Mouse (Mus musculus) embryo, embryonic 10 days (tissue): ENCODE results near the gene Rps29.
"Not testable (repeated sequence)": the region's sequence is repeated elsewhere in the genome, so short reads cannot be mapped to it uniquely, and the experiment has no call there.

Experiments
- DNase-seq: peaks from one replicate; pipeline ENCODE4 v3.0.0-alpha.2; 2015; ENCODE audit warnings: low spot score

Rps29 gene

DNA sequence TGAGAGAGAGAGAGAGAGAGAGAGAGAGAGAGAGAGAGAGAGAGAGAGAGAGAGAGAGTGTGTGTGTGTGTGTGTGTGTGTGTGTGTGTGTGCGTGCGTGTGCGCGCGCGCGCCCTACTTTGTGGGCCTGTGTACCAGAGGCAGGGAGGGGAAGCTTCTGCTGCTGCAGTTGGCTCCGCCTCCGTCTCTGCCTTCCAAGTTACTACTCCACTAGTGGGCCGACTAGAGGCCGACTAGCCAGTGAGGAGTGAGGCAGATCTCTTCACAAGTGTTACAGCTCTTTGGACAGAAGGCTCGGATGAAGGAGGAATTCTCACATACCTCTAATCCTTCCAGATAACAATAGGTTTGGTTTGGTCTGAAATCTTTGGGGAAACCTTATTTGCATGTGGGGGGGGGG is 20.4 kb upstream of the Rps29 start:
- DNase-seq, result peak; percentile 3

- peak; percentile 2 for DNase-seq
Measured at GRCm38 (mm10) chr12:69177526-69177925, 18.5 kb upstream of the Rps29 start.

GRCm38 (mm10) chr12:69175975-69176374 is 17.0 kb upstream of the Rps29 start:
- no peak for DNase-seq

DNA sequence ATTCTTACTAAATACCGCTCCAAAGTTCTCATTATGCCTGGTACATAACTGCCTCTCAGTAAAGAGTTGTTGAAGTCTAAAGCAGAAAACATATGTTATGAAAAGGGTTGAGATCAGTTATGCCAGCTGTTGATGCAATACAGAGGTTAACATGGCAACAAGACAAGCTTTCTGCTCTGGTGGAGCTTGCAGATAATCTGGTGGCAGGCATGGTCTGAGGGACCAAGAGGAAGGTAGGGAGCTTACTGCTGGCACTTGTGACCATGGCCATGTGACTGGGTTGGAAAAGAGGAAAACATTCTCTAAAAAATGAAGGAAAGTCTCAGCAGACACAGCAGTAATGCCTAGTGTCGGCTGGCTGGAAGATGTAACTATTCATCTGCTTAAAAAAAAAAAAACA is 12.3 kb upstream of the Rps29 start:
- no peak for DNase-seq

- DNase-seq, result peak; percentile 91
Measured at GRCm38 (mm10) chr12:69168461-69169106, 9.6 kb upstream of the Rps29 start, which contains the start of gene Lrr1. Gene Lrr1 (plus strand): TSS chr12:69168814.

GRCm38 (mm10) chr12:69167656-69168460 is 8.9 kb upstream of the Rps29 start:
- no peak for DNase-seq

- not testable (repeated sequence) for DNase-seq
Measured at GRCm38 (mm10) chr12:69166861-69167581, 8.0 kb upstream of the Rps29 start.

DNA sequence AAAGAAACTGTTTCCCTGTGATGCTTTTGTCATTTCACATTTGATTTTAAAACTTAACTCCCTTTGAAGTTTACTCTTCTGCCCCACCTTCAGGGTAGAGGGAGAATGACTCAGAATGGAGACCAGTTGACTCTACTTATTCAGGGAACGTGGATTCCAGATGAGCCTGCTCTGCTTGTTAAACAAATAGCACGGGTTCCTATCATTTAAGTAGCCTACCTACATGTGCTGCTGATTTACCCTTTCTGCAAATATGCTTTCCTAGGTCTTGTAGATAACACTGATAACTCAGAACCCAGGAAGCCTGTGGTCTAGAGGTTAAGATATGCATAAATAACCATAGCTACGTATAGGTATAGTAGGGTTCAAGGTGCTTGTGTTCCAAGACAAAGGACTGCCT is 5.9 kb upstream of the Rps29 start:
- no peak for DNase-seq

- not testable (repeated sequence) for DNase-seq
Measured at GRCm38 (mm10) chr12:69163586-69163985, 4.6 kb upstream of the Rps29 start.

DNA sequence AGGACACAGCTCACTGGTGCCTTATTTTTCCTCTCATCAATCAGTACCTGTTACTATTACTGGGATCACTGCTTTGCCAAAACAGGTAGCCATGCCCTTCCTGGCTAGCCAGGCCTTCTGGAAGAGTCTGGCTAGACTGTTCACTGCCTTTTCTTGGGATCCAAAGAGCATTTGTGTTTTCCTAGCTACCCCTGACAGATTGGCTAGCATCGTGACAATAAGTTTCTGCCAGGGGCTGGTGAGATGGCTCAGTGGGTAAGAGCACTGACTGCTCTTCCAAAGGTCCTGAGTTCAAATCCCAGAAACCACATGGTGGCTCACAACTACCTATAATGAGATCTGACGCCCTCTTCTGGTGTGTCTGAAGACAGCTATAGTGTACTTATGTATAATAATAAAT is 1.7 kb upstream of the Rps29 start:
- not testable (repeated sequence) for DNase-seq

DNA sequence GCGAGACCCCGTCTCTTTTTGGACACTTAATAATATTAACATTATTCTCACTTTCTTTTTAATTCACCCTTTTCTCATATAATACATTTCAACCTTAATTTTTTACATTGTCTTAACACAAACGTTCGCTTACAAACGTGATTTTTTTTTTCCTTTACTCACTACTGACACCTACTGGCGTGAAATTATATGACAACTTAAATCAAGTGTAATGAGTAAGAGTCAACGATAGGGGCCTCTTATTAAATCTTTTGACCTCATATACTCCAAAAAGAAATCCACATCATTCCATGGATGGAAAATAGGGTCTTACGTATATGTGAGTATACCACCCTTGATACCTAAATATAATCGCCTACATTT is 573 bp upstream of the Rps29 start:
- DNase-seq, result peak; percentile 43

DNA sequence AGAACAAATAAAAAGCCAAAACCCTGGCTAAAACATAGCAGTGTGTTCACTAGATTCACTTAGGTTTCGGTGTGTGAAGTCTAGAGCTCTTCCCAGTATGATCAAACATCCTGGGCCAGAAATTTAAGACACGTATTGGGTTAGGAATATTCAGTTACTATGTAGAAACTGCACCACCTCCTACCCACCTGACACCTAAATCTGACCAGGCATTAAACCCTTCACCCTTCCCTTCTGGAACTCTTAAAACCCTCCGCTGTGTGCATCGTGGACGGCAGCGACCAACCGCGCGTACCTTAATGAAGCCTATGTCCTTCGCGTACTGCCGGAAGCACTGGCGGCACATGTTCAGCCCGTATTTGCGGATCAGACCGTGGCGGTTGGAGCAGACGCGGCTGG is 621 bp downstream of the Rps29 start:
- peak; percentile 39 for DNase-seq

GRCm38 (mm10) chr12:69157107-69157506 is 1.9 kb downstream of the Rps29 start:
- DNase-seq, result no peak

- DNase-seq, result no peak
Measured at GRCm38 (mm10) chr12:69156436-69156835, 2.5 kb downstream of the Rps29 start.

DNA sequence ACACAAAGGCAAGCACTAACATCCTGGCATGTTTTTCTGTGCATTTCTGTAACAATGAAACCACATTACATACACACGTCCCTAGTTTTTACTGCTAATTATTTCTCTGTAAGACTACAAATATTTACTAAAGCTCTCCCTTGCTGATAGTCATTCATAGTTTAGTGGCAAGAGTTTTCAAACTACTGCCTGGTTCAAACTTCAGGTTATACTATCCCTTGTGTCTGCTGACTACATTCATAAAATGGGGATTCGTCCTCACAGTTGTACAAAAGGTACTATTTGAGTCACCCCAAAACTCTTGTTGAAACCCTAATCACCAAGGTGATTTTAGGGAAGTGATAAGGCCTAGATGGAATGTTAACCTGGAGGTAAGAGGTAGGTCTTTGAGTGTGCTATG is 3.1 kb downstream of the Rps29 start:
- no peak for DNase-seq

DNA sequence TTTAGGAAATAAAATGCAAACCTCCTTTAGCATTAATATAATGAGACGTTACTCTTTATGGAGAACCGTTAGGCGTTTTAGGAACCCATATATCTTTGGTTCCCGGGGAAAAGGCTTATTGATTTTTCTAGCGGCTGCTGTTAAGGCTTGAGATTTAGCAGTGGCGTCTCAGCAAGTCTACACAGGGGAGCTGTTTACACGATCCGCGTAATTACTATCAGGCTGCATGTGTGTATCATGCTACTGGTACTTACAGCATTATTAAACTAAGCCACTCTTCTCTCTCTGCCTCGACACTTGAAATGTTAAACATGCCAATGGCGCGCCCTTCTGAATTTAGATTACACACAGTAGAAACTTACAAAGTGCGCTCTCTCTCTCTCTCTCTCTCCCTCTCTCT is 8.9 kb downstream of the Rps29 start:
- no peak for DNase-seq

GRCm38 (mm10) chr12:69147166-69147735 is 11.7 kb downstream of the Rps29 start:
- no peak for DNase-seq

- DNase-seq, result no peak
Measured at GRCm38 (mm10) chr12:69143460-69143859, 15.5 kb downstream of the Rps29 start.

GRCm38 (mm10) chr12:69139841-69140240 is 19.1 kb downstream of the Rps29 start:
- no peak for DNase-seq

DNA sequence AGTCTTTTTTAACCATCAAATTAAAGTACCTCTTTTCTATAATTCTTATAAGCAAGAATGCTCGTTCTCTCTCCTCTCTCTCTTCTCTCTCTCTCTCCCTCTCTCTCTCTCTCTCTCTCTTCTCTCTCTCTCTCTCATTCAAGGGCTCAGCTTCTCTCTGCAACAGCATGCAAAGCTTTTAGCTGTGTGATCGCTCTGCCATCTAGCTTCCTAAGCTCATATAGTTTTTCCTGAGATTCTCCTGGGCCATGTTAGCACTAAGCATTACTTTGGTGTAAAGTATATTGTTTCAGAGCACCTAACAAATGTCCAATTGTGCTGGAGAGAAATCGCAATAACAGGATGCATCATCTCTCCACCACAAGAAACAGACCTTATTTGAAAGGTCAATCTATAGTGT is 19.8 kb downstream of the Rps29 start:
- DNase-seq, result no peak

DNA sequence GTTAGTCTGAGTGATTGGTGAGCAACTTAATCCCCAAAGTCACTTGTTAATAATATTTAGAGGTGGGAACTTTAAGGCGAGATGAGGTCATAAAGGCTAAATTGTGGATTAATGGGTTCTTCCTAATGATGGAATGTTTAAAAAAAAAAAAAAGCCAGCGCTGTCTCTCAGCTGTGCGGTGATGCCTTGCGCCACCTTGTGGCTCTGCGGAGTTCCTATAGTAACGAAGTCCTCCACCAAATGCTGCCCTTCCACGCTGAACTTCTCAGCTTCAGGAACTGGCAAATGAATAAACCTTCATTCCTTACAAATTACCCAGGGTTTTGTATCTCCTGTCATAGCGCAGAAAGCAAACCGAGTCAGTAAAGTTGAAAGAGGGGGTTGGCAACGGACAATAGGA is 27.0 kb downstream of the Rps29 start:
- DNase-seq, result peak; percentile 75

- DNase-seq, result no peak
Measured at GRCm38 (mm10) chr12:69131267-69131666, 27.7 kb downstream of the Rps29 start.

DNA sequence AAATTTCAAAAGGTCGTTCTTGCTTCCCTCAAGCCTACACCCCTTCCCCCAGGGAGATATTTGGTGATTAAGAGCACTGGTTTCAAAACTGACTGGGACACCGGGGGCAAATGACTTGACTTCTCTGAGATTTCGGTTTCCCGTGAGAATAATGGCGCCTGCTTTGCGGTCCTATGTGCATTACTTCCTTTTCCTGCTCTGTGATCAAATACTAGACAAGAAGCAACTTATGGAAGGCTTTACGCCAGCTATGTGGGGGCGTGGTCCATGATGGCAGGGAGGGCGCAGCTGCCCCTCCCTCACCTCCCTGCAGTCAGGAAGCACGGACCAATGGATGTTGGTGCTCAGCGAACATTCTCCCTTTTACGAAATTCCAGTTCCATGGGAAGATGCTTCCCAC is 28.5 kb downstream of the Rps29 start:
- no peak for DNase-seq
